Mouse (Mus musculus): ENCODE measurements around the gene Supt5. TPM values are rescaled to one million over a fixed set of nuclear protein-coding genes. Genes with fewer than 3 reads are reported as not detected.

Supt5 gene
- polyA plus RNA-seq, 1 experiment: 8.3 TPM

DNA sequence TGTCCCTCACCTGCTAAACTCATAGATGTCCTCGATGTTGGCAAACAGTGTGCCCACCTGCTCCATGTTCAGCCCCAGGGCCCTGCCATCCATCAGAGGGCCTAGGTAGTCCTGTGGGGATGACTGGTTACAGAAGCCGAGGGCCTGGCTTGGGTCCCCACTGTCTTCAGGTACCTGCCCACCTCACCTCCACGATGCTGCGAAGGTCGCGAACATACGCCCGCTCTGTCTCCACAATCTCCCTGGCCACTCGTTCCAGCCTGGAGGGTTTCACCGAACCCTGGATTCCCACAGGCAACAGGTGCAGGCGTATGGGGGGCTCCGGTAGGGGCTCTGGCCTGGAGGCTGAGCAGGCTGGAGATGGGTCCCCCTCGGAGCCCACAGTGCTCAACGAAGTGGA, 31.5 kb upstream of the Supt5 start:
- H3K4me3 ChIP-seq (replicated peaks): no peak overlapping the region
- H3K27me3 ChIP-seq (ENCODE audit: control insufficient read depth): peaks cover 25% of the 10 kb centered on the region
- TF ChIP-seq GATA1 (IDR thresholded peaks at IDR 0.05; ENCODE audit: low read length) (no peak), TAL1 (IDR thresholded peaks at IDR 0.05; ENCODE audit: low read length) (no peak)
- H3K36me3 ChIP-seq (ENCODE audit: control insufficient read depth): peaks cover 6% of the 10 kb centered on the region; the same call in 1 of the 2 replicates
- peaks cover 43% of the 10 kb centered on the region for H3K4me1 ChIP-seq (ENCODE audit: control insufficient read depth)
- H3K9me3 ChIP-seq (ENCODE audit: control insufficient read depth, low read length): no peaks in the 10 kb centered on the region

- Histone ChIP-seq H3K9me3 (ENCODE audit: control insufficient read depth, low read length) (no peaks in the 10 kb centered on the region), H3K27me3 (ENCODE audit: control insufficient read depth) (peaks cover 25% of the 10 kb centered on the region), H3K4me3 (replicated peaks) (no peak overlapping the region), H3K36me3 (ENCODE audit: control insufficient read depth) (peaks cover 6% of the 10 kb centered on the region; the same call in 1 of the 2 replicates), H3K4me1 (ENCODE audit: control insufficient read depth) (peaks cover 27% of the 10 kb centered on the region)
- TF ChIP-seq GATA1 (IDR thresholded peaks at IDR 0.05; ENCODE audit: low read length) (no peak), TAL1 (IDR thresholded peaks at IDR 0.05; ENCODE audit: low read length) (no peak)
These were observed 29.9 kb upstream of the Supt5 start for GRCm38 (mm10) chr7:28368276-28368920.

GRCm38 (mm10) chr7:28367663-28368275, 29.2 kb upstream of the Supt5 start:
- TF ChIP-seq TAL1 (IDR thresholded peaks at IDR 0.05; ENCODE audit: low read length) (no peak), GATA1 (IDR thresholded peaks at IDR 0.05; ENCODE audit: low read length) (no peak)
- Histone ChIP-seq H3K27me3 (ENCODE audit: control insufficient read depth) (peaks cover 25% of the 10 kb centered on the region), H3K9me3 (ENCODE audit: control insufficient read depth, low read length) (no peaks in the 10 kb centered on the region), H3K4me1 (ENCODE audit: control insufficient read depth) (peaks cover 22% of the 10 kb centered on the region), H3K36me3 (ENCODE audit: control insufficient read depth) (peaks cover 6% of the 10 kb centered on the region; the same call in 1 of the 2 replicates), H3K4me3 (replicated peaks) (no peak overlapping the region)

DNA sequence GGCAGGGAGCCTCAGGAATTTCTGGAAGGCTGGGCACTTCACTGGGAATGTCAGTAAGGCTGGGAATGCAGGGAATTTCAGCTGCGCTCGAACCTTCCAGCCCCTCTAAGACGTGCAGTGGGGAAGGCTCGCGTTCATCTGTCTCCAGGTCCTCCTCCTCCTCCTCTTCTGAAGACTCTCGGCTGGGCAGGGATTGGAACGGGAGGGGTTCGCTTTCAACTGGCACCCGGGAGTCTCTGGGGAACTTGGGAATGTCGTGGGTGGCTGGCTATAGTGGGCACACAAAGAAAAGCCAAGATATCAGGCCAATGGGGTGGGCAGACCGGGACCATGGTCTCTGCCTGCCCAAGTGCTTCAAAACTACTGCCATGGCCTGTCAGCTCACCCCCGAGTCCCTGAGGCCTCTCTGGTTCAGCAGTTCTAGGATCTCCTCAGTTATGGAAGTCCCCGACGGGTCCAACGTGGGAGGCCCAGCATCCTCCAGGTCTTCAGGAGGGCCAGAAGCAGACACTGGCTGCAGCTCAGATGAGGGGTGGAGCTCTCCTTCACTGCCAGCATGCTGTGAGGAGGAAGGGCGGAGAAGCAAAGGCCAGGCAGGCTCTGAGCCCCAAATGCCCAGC, 24.0 kb upstream of the Supt5 start:
- peaks cover 3% of the 10 kb centered on the region; the same call in 1 of the 2 replicates for H3K36me3 ChIP-seq (ENCODE audit: control insufficient read depth)
- no peak overlapping the region for H3K4me3 ChIP-seq (replicated peaks)
- no peaks in the 10 kb centered on the region for H3K27me3 ChIP-seq (ENCODE audit: control insufficient read depth)
- no peaks in the 10 kb centered on the region for H3K4me1 ChIP-seq (ENCODE audit: control insufficient read depth)
- no peak for TF ChIP-seq TAL1 (IDR thresholded peaks at IDR 0.05; ENCODE audit: low read length)
- TF ChIP-seq GATA1 (IDR thresholded peaks at IDR 0.05; ENCODE audit: low read length): no peak
- no peaks in the 10 kb centered on the region for H3K9me3 ChIP-seq (ENCODE audit: control insufficient read depth, low read length)

DNA sequence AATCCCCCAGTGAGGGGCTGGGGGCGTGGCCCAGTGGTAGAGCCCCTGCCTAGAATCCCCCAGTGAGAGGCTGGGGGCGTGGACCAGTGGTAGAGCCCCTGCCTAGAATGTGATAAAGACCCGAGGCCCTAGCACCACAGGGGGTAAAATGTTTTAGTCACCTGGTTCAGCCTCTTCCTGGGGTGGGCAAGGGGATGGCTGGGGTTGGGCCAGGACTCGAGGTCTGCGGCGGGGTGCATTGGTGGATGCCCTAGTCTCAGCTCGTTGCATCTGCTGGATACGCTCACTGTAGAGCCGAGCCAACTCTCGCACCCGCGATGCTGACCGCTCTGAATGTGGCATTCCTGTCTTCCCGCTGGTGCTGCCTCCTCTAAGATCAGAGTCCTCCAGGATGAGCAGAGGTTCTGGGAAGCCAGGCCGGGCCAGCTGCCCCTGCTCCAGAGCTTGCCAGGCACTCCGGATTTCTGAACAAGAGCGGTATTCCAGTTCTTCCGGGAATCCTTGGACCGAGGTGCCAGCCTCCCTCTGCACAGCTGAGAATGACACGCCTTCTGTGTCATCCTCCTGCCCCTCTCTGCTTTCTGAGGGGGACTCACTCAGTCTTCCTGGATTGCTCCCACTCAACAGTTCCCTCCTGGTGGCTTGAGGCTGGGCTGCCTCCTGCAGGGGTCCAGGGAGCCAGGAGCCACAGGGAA, 23.2 kb upstream of the Supt5 start:
- Histone ChIP-seq H3K36me3 (ENCODE audit: control insufficient read depth) (peaks cover 3% of the 10 kb centered on the region; the same call in 1 of the 2 replicates), H3K4me1 (ENCODE audit: control insufficient read depth) (no peaks in the 10 kb centered on the region; the same call in 1 of the 2 replicates), H3K9me3 (ENCODE audit: control insufficient read depth, low read length) (no peaks in the 10 kb centered on the region), H3K27me3 (ENCODE audit: control insufficient read depth) (no peaks in the 10 kb centered on the region), H3K4me3 (replicated peaks) (no peak overlapping the region)
- TF ChIP-seq GATA1 (IDR thresholded peaks at IDR 0.05; ENCODE audit: low read length): no peak
- no peak for TF ChIP-seq TAL1 (IDR thresholded peaks at IDR 0.05; ENCODE audit: low read length)

DNA sequence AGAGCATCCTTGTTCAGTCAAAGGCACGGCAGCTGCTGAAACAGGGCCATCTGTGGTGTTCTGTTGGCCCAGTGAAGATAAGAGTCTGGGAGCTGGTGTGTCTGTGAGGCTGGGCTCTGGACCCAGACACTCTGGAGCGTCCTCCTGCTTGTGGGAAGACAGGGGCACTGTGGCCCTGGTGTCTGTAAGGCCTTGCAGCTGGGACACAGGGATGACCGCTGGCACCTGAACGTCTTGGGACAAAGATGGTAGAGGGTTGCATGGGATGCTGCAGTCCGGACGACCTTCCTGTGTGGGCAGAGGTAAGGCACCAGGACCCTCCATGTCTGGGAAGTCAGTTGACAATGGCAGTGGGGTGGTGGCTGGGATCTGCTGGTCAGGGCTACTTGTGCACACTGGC, 21.7 kb upstream of the Supt5 start:
- Histone ChIP-seq H3K9me3 (ENCODE audit: control insufficient read depth, low read length) (no peaks in the 10 kb centered on the region), H3K4me3 (replicated peaks) (no peak overlapping the region), H3K36me3 (ENCODE audit: control insufficient read depth) (peaks cover 4% of the 10 kb centered on the region), H3K27me3 (ENCODE audit: control insufficient read depth) (no peaks in the 10 kb centered on the region), H3K4me1 (ENCODE audit: control insufficient read depth) (no peaks in the 10 kb centered on the region; the same call in 1 of the 2 replicates)
- TF ChIP-seq GATA1 (IDR thresholded peaks at IDR 0.05; ENCODE audit: low read length) (no peak), TAL1 (IDR thresholded peaks at IDR 0.05; ENCODE audit: low read length) (no peak)

DNA sequence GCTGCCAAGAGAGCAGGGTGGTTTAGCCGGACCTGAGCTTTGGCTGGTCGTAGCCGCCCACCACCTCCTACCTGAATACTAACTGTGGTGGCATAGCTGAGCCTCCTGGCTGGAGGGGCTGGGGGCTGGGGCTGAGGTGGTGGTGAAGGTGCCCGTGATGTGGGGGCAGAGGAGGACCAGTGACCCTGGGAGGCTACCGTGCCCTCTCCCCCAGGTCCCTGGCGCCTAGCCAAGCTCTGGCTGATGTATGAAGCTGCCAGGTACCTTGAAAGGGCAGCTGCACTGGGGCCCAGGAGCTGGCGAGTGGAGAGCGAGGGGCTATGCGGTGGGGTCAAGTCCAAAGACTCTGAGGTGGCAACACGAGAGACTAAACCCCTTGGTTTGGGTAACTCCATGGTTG, 21.3 kb upstream of the Supt5 start:
- TF ChIP-seq GATA1 (IDR thresholded peaks at IDR 0.05; ENCODE audit: low read length): no peak
- TF ChIP-seq TAL1 (IDR thresholded peaks at IDR 0.05; ENCODE audit: low read length): no peak
- H3K9me3 ChIP-seq (ENCODE audit: control insufficient read depth, low read length): no peaks in the 10 kb centered on the region
- peaks cover 8% of the 10 kb centered on the region for H3K36me3 ChIP-seq (ENCODE audit: control insufficient read depth)
- H3K4me1 ChIP-seq (ENCODE audit: control insufficient read depth): no peaks in the 10 kb centered on the region; the same call in 1 of the 2 replicates
- H3K4me3 ChIP-seq (replicated peaks): no peak overlapping the region
- H3K27me3 ChIP-seq (ENCODE audit: control insufficient read depth): no peaks in the 10 kb centered on the region

DNA sequence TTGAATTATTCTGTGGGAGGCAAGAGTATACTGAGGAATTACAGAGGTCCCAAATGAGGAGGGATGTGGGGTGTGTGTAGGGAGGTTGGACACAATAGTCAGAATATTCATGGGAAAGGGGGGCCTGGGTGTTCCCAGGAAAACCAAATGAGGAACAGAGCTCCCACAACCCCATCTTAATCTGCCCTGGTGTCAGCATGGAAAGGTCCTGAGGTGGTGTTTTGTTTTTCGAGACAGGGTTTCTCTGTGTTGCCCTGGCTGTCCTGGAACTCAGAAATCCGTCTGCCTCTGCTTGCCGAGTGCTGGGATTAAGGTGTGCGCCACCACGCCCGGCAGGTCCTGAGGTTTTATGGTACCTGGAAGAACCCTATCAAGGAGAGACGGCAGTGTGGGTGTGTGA, 19.9 kb upstream of the Supt5 start:
- Histone ChIP-seq H3K36me3 (ENCODE audit: control insufficient read depth) (peaks cover 21% of the 10 kb centered on the region), H3K4me3 (replicated peaks) (no peak overlapping the region), H3K4me1 (ENCODE audit: control insufficient read depth) (peaks cover 6% of the 10 kb centered on the region), H3K27me3 (ENCODE audit: control insufficient read depth) (no peaks in the 10 kb centered on the region), H3K9me3 (ENCODE audit: control insufficient read depth, low read length) (no peaks in the 10 kb centered on the region)
- TF ChIP-seq GATA1 (IDR thresholded peaks at IDR 0.05; ENCODE audit: low read length) (no peak), TAL1 (IDR thresholded peaks at IDR 0.05; ENCODE audit: low read length) (no peak)

DNA sequence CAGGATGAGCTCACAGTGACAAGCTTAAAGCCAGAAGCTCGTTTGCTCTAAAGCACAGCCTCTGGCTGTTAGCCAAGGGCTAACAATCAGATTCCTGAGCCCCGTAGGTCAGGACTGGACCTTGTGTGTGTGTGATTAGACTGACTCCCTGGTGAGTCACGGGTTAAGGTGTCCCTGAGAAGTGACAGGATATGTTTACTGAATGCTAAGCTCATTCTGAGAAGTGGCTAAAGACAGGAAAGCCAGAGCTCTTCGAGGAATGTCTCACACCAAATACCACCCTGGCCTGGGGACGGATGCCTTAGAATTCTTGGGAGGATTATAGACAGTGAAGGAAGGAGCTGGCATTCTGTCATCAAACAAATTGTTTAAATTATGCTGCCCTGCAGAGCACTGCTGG, 19.4 kb upstream of the Supt5 start:
- Histone ChIP-seq H3K27me3 (ENCODE audit: control insufficient read depth) (no peaks in the 10 kb centered on the region), H3K9me3 (ENCODE audit: control insufficient read depth, low read length) (no peaks in the 10 kb centered on the region), H3K4me3 (replicated peaks) (no peak overlapping the region), H3K4me1 (ENCODE audit: control insufficient read depth) (peaks cover 11% of the 10 kb centered on the region), H3K36me3 (ENCODE audit: control insufficient read depth) (peaks cover 26% of the 10 kb centered on the region)
- TF ChIP-seq TAL1 (IDR thresholded peaks at IDR 0.05; ENCODE audit: low read length): no peak
- TF ChIP-seq GATA1 (IDR thresholded peaks at IDR 0.05; ENCODE audit: low read length): no peak

Data from erythroblast, embryonic 14.5 days (primary cell).